Comparison of ENCODE assay signal across 8 mouse cellular contexts in the genomic region with DNA sequence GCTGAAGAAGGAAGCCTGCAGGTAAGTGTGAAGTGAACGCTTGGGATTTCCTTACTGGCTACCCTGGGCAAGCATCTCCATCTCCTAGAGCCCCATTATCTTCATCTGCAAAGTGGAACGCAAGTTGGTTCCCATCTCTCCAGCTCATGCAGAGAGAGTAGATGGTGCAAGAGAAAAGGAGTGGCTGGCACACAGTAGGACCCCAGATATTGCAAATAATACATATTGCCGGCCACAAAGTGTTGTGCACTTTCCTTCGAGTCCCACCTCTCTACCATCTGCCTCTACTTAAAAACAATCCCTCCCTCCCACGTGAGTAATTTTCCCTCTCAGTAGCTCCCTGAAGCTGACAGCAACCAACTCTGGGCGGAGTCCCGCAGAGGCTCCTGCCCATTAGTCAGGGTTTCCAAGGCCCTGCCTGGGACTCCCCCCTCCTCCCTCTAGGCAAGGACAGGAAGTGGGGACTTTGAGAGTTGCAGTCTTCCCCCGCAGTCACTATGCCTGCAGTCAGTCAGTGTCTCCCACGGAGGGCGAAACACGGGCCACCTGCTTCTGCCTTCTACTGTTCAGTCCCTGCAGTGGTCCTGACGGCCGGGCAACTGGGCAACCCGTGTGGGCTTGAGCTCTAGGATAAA. TPM values are rescaled to one million over a fixed set of nuclear protein-coding genes. Genes with fewer than 3 reads are reported as not detected.
DNase-seq lines count a peak whose midpoint lies in the region; ATAC-seq and TF ChIP-seq lines count a peak whose summit lies in the region.

No protein-coding gene starts in this region.

- peak; percentile 60; the same call in 1 of the 2 replicates for ATAC-seq in hindbrain, postnatal 0 days
- ATAC-seq in liver, embryonic 12.5 days: peak; percentile 67

- no peaks in the 10 kb centered on the region for H3K4me1 ChIP-seq in hindbrain, postnatal 0 days (ENCODE audit: insufficient read depth, low read length)
- H3K4me1 ChIP-seq in liver, embryonic 12.5 days: peaks cover 42% of the 10 kb centered on the region

- intact Hi-C loops in gastrocnemius, postnatal 14 days (cut with DNase I; ENCODE audit: low total_unique reads): loop anchor here (5.0 kb wide), 1 partner anchor 167 kb away; no protein-coding TSS in a partner anchor

- no peaks in the 10 kb centered on the region for H3K36me3 ChIP-seq in hindbrain, postnatal 0 days (ENCODE audit: insufficient read depth, low read length)
- no peaks in the 10 kb centered on the region for H3K36me3 ChIP-seq in liver, embryonic 12.5 days

- no peaks in the 10 kb centered on the region; the same call in 1 of the 2 replicates for H3K27me3 ChIP-seq in hindbrain, postnatal 0 days (ENCODE audit: insufficient read depth, low read length)
- H3K27me3 ChIP-seq in liver, embryonic 12.5 days (replicated peaks): peaks cover 23% of the 10 kb centered on the region

- H3K9ac ChIP-seq in hindbrain, postnatal 0 days (replicated peaks; ENCODE audit: low read length): no peak overlapping the region
- H3K9ac ChIP-seq in liver, embryonic 12.5 days: 0 out of 2 replicates have a peak overlapping the region, but pooled peaks have one; percentile 12

- no peaks in the 10 kb centered on the region for H3K9me3 ChIP-seq in hindbrain, postnatal 0 days (ENCODE audit: low read length)
- no peaks in the 10 kb centered on the region for H3K9me3 ChIP-seq in liver, embryonic 12.5 days (replicated peaks)

- no peak overlapping the region for H3K4me2 ChIP-seq in hindbrain, postnatal 0 days (ENCODE audit: low read depth, low read length)
- peak overlapping the region; percentile 58 for H3K4me2 ChIP-seq in liver, embryonic 12.5 days

- no peak overlapping the region for H3K4me3 ChIP-seq in hindbrain, postnatal 0 days (ENCODE audit: low read length)
- H3K4me3 ChIP-seq in liver, embryonic 12.5 days: peak overlapping the region; percentile 23

- no peak overlapping the region for H3K27ac ChIP-seq in hindbrain, postnatal 0 days
- H3K27ac ChIP-seq in liver, embryonic 12.5 days: 0 out of 2 replicates have a peak overlapping the region, but pooled peaks have one; percentile 61

- DNase-seq in CD8-positive naive resting alpha-beta T cell, adult 2 months (ENCODE audit: low read depth in 2 of 2, low spot score in 2 of 2): peak; percentile 52 to 58
- peak; percentile 74 for DNase-seq in c-Kit-positive CD71-negative TER-119-negative erythroid progenitor cells, embryonic 14.5 days (ENCODE audit: low read depth)
- DNase-seq in gastrocnemius, postnatal 14 days: peak; percentile 75
- peak; percentile 43 for DNase-seq in hindbrain, postnatal 0 days (ENCODE audit: low spot score)
- DNase-seq in neural tube, embryonic 10.5 days (ENCODE audit: extremely low spot score, low spot score): peak; percentile 73
- peak; percentile 73 for DNase-seq in thymus, postnatal 0 days (ENCODE audit: low spot score)
- DNase-seq in layer of hippocampus, postnatal 14 days (ENCODE audit: low spot score in 2 of 2): no peak

- peak; percentile 9; the same call in 1 of the 2 replicates for TF ChIP-seq CTCF in hindbrain, postnatal 0 days (IDR thresholded peaks at IDR 0.05; ENCODE audit: low read depth)

- WGBS in hindbrain, postnatal 0 days: 16% methylated on average over 14 of the region's 14 CpGs
- 13% methylated on average over 14 of the region's 14 CpGs for WGBS in liver, embryonic 12.5 days (ENCODE audit: insufficient replicate concordance)

RNA-seq across cellular contexts. Expression of a gene that starts 1.3 kb away (rescaled TPM):
- total RNA-seq in gastrocnemius, postnatal 14 days (2021): not detected
- not detected in 2 replicates for total RNA-seq in hindbrain, postnatal 0 days (2014; rRNA removed)
- polyA plus RNA-seq in hindbrain, postnatal 0 days (2015; fragmentation: Nextera tagmentation; extraction: Ambion mirVana): not detected in 2 replicates
- polyA plus RNA-seq in liver, embryonic 12.5 days (2016; fragmentation: Nextera tagmentation; extraction: Ambion mirVana): not detected in 2 replicates
- polyA plus RNA-seq in thymus, postnatal 0 days (2015; fragmentation: Nextera tagmentation; extraction: Ambion mirVana): not detected in 2 replicates
- not detected for total RNA-seq in layer of hippocampus, postnatal 14 days (2021)

RNA-seq across cellular contexts. Expression of a gene that starts 49.8 kb away (rescaled TPM):
- not detected for total RNA-seq in gastrocnemius, postnatal 14 days (2021)
- not detected in 2 replicates for total RNA-seq in hindbrain, postnatal 0 days (2014; rRNA removed)
- 0.16 TPM in 1 of 2 replicates, not detected in the other for polyA plus RNA-seq in hindbrain, postnatal 0 days (2015; fragmentation: Nextera tagmentation; extraction: Ambion mirVana)
- polyA plus RNA-seq in liver, embryonic 12.5 days (2016; fragmentation: Nextera tagmentation; extraction: Ambion mirVana): not detected in 2 replicates
- polyA plus RNA-seq in thymus, postnatal 0 days (2015; fragmentation: Nextera tagmentation; extraction: Ambion mirVana): not detected in 2 replicates
- total RNA-seq in layer of hippocampus, postnatal 14 days (2021): not detected

Comparison
In these comparisons a context has a peak if more than half of its experiments do, and no peak if none do; other contexts are left out.
1. DNase-seq: peak in CD8-positive naive resting alpha-beta T cell, adult 2 months (2 of 2), c-Kit-positive CD71-negative TER-119-negative erythroid progenitor cells, embryonic 14.5 days (single experiment), gastrocnemius, postnatal 14 days (single experiment), hindbrain, postnatal 0 days (single experiment), neural tube, embryonic 10.5 days (single experiment) and thymus, postnatal 0 days (single experiment); none in layer of hippocampus, postnatal 14 days (0 of 2).